Mouse (Mus musculus) left cerebral cortex, postnatal 10 days (tissue): Measurements from ENCODE around the gene Zfand2b. TPM values are rescaled to one million over a fixed set of nuclear protein-coding genes. Genes with fewer than 3 reads are reported as not detected.
A peak's percentile ranks its signal among the peaks of the same experiment; 100 is the strongest.

Source experiments
- DNase-seq, 2 experiments: peaks; one replicate each; pipeline ENCODE4 v3.0.0; 2021 to 2022; ENCODE audit warnings: low spot score in 2 of 2, mixed read lengths in 1 of 2; ENCODE audit errors: extremely low spot score in 1 of 2
- intact Hi-C: fragments of 180-260 bp; cut with DNase I; formaldehyde crosslinking; loops from one replicate; pipeline ENCODE4 v1.15.1; 2025
- total RNA-seq, 2 experiments: library from RNA; stranded (reverse); gene quantifications; 2 replicates each; pipeline ENCODE4 v1.2.3; 2021

The Zfand2b gene
- 10 to 100 TPM; 20.2 to 21.3 TPM for total RNA-seq

DNA sequence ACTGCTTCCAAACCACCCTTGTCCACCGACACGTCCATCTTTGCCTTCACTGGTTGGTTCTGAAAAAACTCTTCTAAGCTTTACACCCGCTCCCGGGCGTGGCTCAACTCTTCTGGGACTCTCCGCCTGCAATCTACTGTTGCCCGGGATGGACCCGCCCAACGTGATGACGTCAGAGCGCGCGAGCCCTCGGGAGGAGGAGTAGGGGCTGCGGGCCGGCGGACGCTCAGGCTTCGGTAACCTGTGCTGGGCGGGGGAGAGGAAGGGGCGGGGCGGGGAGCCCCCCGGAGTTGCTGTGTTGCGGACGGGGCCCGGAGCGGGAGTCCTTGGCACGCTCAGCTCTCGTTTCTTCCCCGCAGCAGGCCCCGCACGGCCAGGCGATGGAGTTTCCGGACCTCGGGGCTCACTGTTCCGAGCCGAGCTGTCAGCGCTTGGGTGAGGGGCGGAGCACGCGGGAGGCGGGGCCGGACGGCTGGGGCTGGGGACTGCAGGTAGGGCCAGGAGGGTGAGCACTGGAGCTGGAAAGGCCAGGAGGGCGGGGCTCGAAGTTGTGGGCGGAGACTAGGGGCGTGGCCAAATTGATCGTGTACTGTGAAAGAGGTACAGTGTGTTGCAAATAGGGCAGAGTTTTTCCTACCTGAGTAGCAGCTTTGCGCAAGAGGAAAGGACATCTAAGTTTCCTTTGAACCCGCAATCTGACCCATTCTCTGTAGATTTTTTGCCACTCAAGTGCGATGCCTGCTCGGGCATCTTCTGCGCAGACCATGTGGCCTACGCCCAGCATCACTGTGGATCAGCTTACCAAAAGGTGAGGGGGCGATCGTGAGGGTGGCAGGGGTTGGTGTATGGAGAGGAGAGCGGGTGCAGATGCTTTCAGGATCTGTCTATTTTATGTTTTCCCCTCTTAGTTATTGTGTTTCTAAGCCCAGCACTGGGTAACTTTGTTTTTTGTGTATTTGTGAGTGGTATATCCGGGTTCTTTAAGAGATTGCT lies at the start of gene Zfand2b:
Gene Zfand2b (plus strand): TSS at position 175 of the 993 bp plus-strand sequence.
- intact Hi-C loops: no loop called here
- DNase-seq: peak; percentile 93 to 98

GRCm38 (mm10) chr1:75122211-75122610 lies 46.2 kb upstream of the Zfand2b start:
- no peak for DNase-seq
- intact Hi-C loops: no loop called here

DNA sequence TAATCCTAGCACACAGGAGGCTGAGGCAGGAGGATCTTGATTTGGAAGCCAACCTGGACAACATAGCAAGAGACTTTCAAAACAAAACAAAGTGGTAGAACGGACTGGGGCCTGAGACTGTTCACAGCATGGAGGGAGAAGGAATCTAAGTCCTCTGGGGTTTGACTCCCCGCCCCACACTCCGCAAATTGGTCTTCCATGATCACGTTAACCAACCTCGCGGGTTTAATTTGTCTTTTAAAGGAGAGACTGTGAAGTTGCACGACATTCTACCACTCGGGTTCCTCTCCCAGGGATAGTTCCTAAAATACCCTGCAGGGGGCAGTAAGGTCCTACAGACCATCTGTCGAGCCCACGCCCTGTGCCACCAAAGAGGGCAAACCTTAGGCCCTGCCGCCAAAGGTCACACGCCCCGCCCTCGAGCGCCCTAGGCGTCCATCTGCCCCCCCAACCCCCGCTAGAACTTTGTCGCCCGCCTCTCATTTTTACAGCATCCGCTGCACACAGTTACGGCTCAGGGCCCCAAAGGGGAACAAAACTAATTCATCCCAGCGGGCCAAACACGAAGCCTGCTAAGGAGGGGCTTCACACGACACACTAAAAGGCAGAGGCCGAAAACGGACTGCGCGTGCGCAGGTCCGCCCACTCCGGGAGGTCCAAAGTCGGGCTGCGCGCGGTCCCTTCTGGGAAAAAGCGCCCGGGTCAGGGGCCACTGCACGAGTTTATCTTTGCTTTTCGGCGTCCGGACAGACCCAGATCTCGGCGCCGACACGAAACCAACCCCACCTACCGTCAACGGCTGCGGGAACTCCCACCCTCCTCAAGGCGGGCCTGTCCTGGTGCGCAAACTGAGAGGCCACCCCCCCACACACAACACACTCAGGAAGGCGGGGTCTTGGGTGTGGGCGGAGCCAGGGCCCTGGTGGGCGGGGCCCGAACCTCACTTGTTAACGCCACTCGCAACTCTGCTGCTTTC lies 43.8 kb upstream of the Zfand2b start, which contains the start of gene Nhej1:
Gene Nhej1 (minus strand): TSS at position 855 of the 976 bp plus-strand sequence.
- intact Hi-C loops: no loop called here
- peak; percentile 83 to 95 for DNase-seq

GRCm38 (mm10) chr1:75125418-75125817 lies 43.0 kb upstream of the Zfand2b start:
- no peak for DNase-seq
- intact Hi-C loops: no loop called here

DNA sequence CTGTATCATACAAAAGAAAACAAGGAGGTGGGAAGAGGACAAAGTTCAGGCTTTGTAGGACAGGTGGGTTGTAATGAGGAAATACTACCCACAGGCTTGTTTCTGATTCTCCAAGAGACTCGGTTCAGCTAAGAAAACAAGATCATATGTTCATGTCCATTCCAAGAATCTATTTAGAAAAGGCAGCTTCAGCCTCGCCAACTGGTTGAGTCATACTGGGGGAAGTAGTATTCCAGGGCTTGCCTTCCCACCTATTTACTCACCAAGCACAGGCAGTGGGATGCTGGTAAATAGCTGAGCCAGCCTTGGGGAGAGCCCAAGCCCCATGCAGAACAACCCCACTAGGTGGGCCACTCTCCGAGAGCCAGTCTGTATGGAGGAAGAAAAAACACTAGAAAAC lies 39.8 kb upstream of the Zfand2b start:
- DNase-seq: no peak
- intact Hi-C loops: no loop called here

GRCm38 (mm10) chr1:75133421-75134207 lies 34.8 kb upstream of the Zfand2b start, which contains the start of gene Slc23a3:
Slc23a3 (minus strand) TSS chr1:75133890.
- intact Hi-C loops: no loop called here
- DNase-seq: no peak

GRCm38 (mm10) chr1:75136293-75136692 lies 32.2 kb upstream of the Zfand2b start:
- no peak for DNase-seq
- intact Hi-C loops: no loop called here

GRCm38 (mm10) chr1:75136730-75137129 lies 31.7 kb upstream of the Zfand2b start:
- DNase-seq: no peak
- intact Hi-C loops: no loop called here

GRCm38 (mm10) chr1:75138448-75138847 lies 30.0 kb upstream of the Zfand2b start:
- intact Hi-C loops: no loop called here
- DNase-seq: no peak

DNA sequence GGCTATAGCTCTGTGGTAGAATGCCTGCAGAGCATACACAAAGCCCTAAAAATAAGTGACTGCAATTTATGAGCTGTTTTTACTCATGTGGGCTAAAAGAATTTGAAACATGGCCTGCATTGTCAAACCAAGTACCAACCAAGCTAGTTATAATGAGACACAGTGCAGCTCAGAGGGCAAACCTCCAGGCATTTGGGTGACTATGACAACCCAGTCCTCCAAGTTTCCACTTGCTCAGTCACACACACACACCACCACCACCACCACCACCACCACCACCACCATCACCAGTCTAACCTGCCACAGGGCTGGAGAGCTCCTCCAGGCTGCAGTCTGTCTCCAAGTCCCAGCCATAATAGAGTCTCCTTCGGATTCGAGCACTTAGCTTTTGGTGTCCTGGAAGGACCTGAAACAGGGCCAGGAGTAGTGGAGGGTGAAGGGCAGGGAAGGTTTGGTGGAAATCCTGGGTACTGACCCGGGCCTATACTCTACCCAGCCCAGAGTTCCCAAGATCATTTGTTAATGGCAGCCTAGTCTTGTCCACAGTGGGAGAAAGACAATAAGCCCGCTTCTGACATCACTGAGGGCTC lies 27.8 kb upstream of the Zfand2b start:
- intact Hi-C loops: no loop called here

GRCm38 (mm10) chr1:75141486-75142190 lies 26.8 kb upstream of the Zfand2b start:
- DNase-seq: peak in 1 of 2 experiments; percentile 83
- intact Hi-C loops: no loop called here

More for the DNA sequence above, 27.8 kb upstream of the Zfand2b start:
- DNase-seq: no peak

- intact Hi-C loops: no loop called here
- peak; percentile 93 to 98 for DNase-seq
These were observed 25.9 kb upstream of the Zfand2b start, which contains the start of the genes Cnppd1 and Retreg2 for GRCm38 (mm10) chr1:75142301-75143261. Cnppd1 (minus strand) TSS chr1:75142711. Retreg2 (plus strand) TSS chr1:75142778.

- no peak for DNase-seq
- intact Hi-C loops: no loop called here
These were observed 22.9 kb upstream of the Zfand2b start for GRCm38 (mm10) chr1:75145589-75145988.

DNA sequence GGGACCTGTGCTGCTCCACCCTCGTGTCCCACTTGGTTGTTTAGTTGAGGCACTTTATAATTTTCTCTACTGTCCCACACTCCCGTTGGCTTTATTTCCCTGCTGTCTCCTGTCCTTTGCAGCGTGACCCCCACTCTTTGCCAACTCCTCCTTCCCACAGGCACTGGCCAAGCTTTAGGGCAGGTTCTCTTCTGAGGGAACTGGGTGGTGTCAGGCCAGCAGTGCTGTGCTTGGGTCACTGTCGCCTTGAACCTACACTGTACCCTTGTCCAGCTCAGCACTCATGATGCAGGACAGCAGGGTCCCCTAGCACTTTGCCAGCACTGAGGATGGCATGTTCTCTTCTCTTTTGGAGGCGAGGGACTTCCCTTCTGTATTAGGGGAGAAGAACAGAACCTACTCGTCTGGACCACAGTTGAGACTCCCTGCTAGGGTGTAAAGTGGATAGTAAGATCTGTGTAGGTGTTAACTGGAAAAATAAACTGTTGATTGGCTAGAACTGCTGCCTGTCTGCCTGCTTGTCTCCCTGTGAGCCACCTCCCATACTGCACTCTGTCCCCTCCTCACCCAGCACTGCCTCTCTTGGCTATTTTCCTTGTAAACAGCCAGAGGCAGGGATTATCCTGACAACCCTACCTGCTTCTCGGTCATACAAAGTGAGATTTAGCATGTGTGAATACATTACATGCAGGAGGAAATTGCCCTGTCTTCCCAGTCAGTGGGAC lies 20.9 kb upstream of the Zfand2b start:
- intact Hi-C loops: no loop called here
- no peak for DNase-seq

DNA sequence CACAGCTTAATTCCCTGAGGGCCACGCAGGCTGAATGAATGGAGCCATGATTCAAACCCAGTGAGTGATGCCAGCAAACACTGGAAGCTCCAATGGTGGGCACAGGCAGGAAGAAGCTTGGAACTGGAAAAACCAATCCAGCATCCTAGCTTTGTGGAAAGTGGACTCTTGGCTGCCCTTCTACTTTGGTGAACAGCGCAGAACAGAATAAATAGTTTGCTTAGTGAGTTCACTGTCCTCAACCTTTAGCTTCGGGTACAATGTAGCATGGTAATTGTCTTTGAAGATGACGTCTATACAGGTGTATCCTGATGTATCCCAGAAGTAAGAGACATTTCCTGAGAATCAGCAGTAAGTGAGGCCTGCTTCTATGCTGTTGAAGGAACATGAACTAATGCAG lies 19.7 kb upstream of the Zfand2b start:
- intact Hi-C loops: no loop called here
- no peak for DNase-seq

GRCm38 (mm10) chr1:75155837-75156236 lies 12.6 kb upstream of the Zfand2b start:
- no peak for DNase-seq
- intact Hi-C loops: no loop called here
